ENCODE assay signal across 10 mouse cellular contexts in genomic region chr6:83172240-83172920, GRCm38 (mm10). TPM values are rescaled to one million over a fixed set of nuclear protein-coding genes. Genes with fewer than 3 reads are reported as not detected.
DNase-seq lines count a peak whose midpoint lies in the region; ATAC-seq and TF ChIP-seq lines count a peak whose summit lies in the region.
"Had no signal": no experiment of that assay in that cellular context is flagged by ENCODE, and none has a peak within 500 bp of the region (broad histone marks: within the 10 kb centered on the region; RNA-seq: fewer than 3 reads in every experiment).

No protein-coding gene starts in this region.

- H3K27me3 ChIP-seq in forebrain, embryonic 12.5 days: no peaks in the 10 kb centered on the region
- H3K27me3 ChIP-seq in forebrain, embryonic 10.5 days (ENCODE audit: poor library complexity, severe bottlenecking): no peaks in the 10 kb centered on the region
- H3K27me3 ChIP-seq in neural tube, embryonic 12.5 days (replicated peaks): no peaks in the 10 kb centered on the region
- no peaks in the 10 kb centered on the region for H3K27me3 ChIP-seq in intestine, postnatal 0 days (replicated peaks; ENCODE audit: control insufficient read depth, insufficient read depth, low read length)

- H3K4me1 ChIP-seq in forebrain, embryonic 12.5 days: peaks cover 19% of the 10 kb centered on the region
- H3K4me1 ChIP-seq in forebrain, embryonic 10.5 days: peaks cover 14% of the 10 kb centered on the region
- peaks cover 13% of the 10 kb centered on the region; the same call in 1 of the 2 replicates for H3K4me1 ChIP-seq in cortical plate, adult 2 months (ENCODE audit: control insufficient read depth, insufficient read depth, low read length)
- H3K4me1 ChIP-seq in neural tube, embryonic 12.5 days: peaks cover 6% of the 10 kb centered on the region; the same call in 1 of the 2 replicates
- no peaks in the 10 kb centered on the region; the same call in 1 of the 2 replicates for H3K4me1 ChIP-seq in intestine, postnatal 0 days (replicated peaks; ENCODE audit: control insufficient read depth, insufficient read depth, low read length)

- no peak overlapping the region for H3K9ac ChIP-seq in forebrain, embryonic 12.5 days
- peak overlapping the region; percentile 22; the same call in 1 of the 2 replicates for H3K9ac ChIP-seq in neural tube, embryonic 12.5 days
- no peak overlapping the region for H3K9ac ChIP-seq in intestine, postnatal 0 days (ENCODE audit: low read depth, low read length)

- no peak for TF ChIP-seq CTCF in cortical plate, adult 2 months (IDR thresholded peaks at IDR 0.05; ENCODE audit: extremely low read depth, insufficient read depth, low read length)
- TF ChIP-seq CTCF in intestine, postnatal 0 days (IDR thresholded peaks at IDR 0.05; ENCODE audit: low read depth): no peak

- H3K27ac ChIP-seq in forebrain, embryonic 12.5 days: peak overlapping the region; percentile 26
- no peak overlapping the region for H3K27ac ChIP-seq in forebrain, embryonic 10.5 days
- peak overlapping the region; percentile 69 for H3K27ac ChIP-seq in cortical plate, adult 2 months (ENCODE audit: insufficient read depth, low read length)
- no peak overlapping the region for H3K27ac ChIP-seq in neural tube, embryonic 12.5 days
- H3K27ac ChIP-seq in intestine, postnatal 0 days (ENCODE audit: low read depth, low read length): no peak overlapping the region

- peak overlapping the region; percentile 3; the same call in 1 of the 2 replicates for H3K4me2 ChIP-seq in forebrain, embryonic 12.5 days
- H3K4me2 ChIP-seq in neural tube, embryonic 12.5 days (replicated peaks): peak overlapping the region; percentile 39
- H3K4me2 ChIP-seq in intestine, postnatal 0 days (replicated peaks; ENCODE audit: low read depth): no peak overlapping the region

- 0 out of 2 replicates have a peak overlapping the region, but pooled peaks have one; percentile 10 for H3K4me3 ChIP-seq in forebrain, embryonic 12.5 days (replicated peaks)
- no peak overlapping the region for H3K4me3 ChIP-seq in forebrain, embryonic 10.5 days
- H3K4me3 ChIP-seq in cortical plate, adult 2 months (ENCODE audit: insufficient read depth, low read length): peak overlapping the region; percentile 49
- H3K4me3 ChIP-seq in neural tube, embryonic 12.5 days: peak overlapping the region; percentile 9
- H3K4me3 ChIP-seq in intestine, postnatal 0 days (ENCODE audit: low read depth, low read length): no peak overlapping the region

- no peak for DNase-seq in forebrain, embryonic 10.5 days (ENCODE audit: extremely low spot score, low spot score)
- DNase-seq in layer of hippocampus, adult 18-20 months (ENCODE audit: low spot score in 2 of 2): peak; percentile 72 to 90
- DNase-seq in thymus, adult 18-20 months: no peak
- no peak for DNase-seq in lung, postnatal 10 days
- DNase-seq: gastrocnemius, postnatal 25 days had no signal

- no peak for ATAC-seq in forebrain, embryonic 12.5 days (ENCODE audit: low FRiP score)
- 0 out of 2 replicates have a peak, but pooled peaks have one; percentile 29 for ATAC-seq in neural tube, embryonic 12.5 days (ENCODE audit: low FRiP score, low read depth)
- no peak for ATAC-seq in intestine, postnatal 0 days

- no peaks in the 10 kb centered on the region for H3K9me3 ChIP-seq in forebrain, embryonic 12.5 days
- no peaks in the 10 kb centered on the region for H3K9me3 ChIP-seq in forebrain, embryonic 10.5 days
- no peaks in the 10 kb centered on the region for H3K9me3 ChIP-seq in neural tube, embryonic 12.5 days
- no peaks in the 10 kb centered on the region for H3K9me3 ChIP-seq in intestine, postnatal 0 days (ENCODE audit: control insufficient read depth)

- WGBS in forebrain, embryonic 12.5 days: 54% methylated on average over 9 of the region's 9 CpGs
- WGBS in forebrain, embryonic 10.5 days: 63% methylated on average over 9 of the region's 9 CpGs
- 68% methylated on average over 9 of the region's 9 CpGs for WGBS in neural tube, embryonic 12.5 days
- 81% methylated on average over 9 of the region's 9 CpGs for WGBS in intestine, postnatal 0 days

- peak; percentile 95 for TF ChIP-seq POLR2A in cortical plate, adult 2 months (IDR thresholded peaks at IDR 0.05; ENCODE audit: extremely low read depth, insufficient read depth, low read length)

- H3K36me3 ChIP-seq in forebrain, embryonic 12.5 days (replicated peaks): 0 out of 2 replicates have a peak, but pooled peaks cover 6% of the 10 kb centered on the region
- H3K36me3 ChIP-seq in forebrain, embryonic 10.5 days (replicated peaks): 0 out of 2 replicates have a peak, but pooled peaks cover 5% of the 10 kb centered on the region
- peaks cover 8% of the 10 kb centered on the region; the same call in 1 of the 2 replicates for H3K36me3 ChIP-seq in neural tube, embryonic 12.5 days
- H3K36me3 ChIP-seq in intestine, postnatal 0 days (ENCODE audit: control insufficient read depth, insufficient read depth): no peaks in the 10 kb centered on the region

RNA-seq across cellular contexts. Expression of gene Dctn1, which starts 6.7 kb away (rescaled TPM):
- polyA plus RNA-seq in forebrain, embryonic 12.5 days (2016; fragmentation: Nextera tagmentation; extraction: Ambion mirVana): 128 and 137 TPM in 2 replicates
- 88.8 and 93.8 TPM in 2 replicates for polyA plus RNA-seq in forebrain, embryonic 10.5 days (2016; fragmentation: Nextera tagmentation; extraction: Ambion mirVana)
- 332 and 350 TPM in 2 replicates for polyA plus RNA-seq in cortical plate, adult 2 months (2012; rRNA removed)
- 100 to 1,000 TPM; 398 to 403 TPM for total RNA-seq in layer of hippocampus, adult 18-20 months (2021)
- polyA plus RNA-seq in neural tube, embryonic 12.5 days (2016; fragmentation: Nextera tagmentation; extraction: Ambion mirVana): 181 and 196 TPM in 2 replicates
- polyA plus RNA-seq in intestine, postnatal 0 days (2015; fragmentation: Nextera tagmentation; extraction: Ambion mirVana): 47.1 and 49.9 TPM in 2 replicates

RNA-seq across cellular contexts. Expression of gene 1700003E16Rik, which starts 16.2 kb away (rescaled TPM):
- polyA plus RNA-seq in forebrain, embryonic 12.5 days (2016; fragmentation: Nextera tagmentation; extraction: Ambion mirVana): 1.8 and 2.7 TPM in 2 replicates
- polyA plus RNA-seq in forebrain, embryonic 10.5 days (2016; fragmentation: Nextera tagmentation; extraction: Ambion mirVana): 1.3 and 1.9 TPM in 2 replicates
- 29.7 and 31.4 TPM in 2 replicates for polyA plus RNA-seq in cortical plate, adult 2 months (2012; rRNA removed)
- total RNA-seq in layer of hippocampus, adult 18-20 months (2021): 10 to 100 TPM; 25.3 to 26.1 TPM
- 2.6 TPM in 2 replicates for polyA plus RNA-seq in neural tube, embryonic 12.5 days (2016; fragmentation: Nextera tagmentation; extraction: Ambion mirVana)
- polyA plus RNA-seq in intestine, postnatal 0 days (2015; fragmentation: Nextera tagmentation; extraction: Ambion mirVana): 0.60 and 1.0 TPM in 2 replicates
- total RNA-seq: common myeloid progenitor, adult 5-6 weeks; gastrocnemius, postnatal 25 days had no signal

RNA-seq across cellular contexts. Expression of gene Wdr54, which starts 16.2 kb away (rescaled TPM):
- 12.5 and 15.4 TPM in 2 replicates for polyA plus RNA-seq in forebrain, embryonic 12.5 days (2016; fragmentation: Nextera tagmentation; extraction: Ambion mirVana)
- 13.9 and 14.7 TPM in 2 replicates for polyA plus RNA-seq in forebrain, embryonic 10.5 days (2016; fragmentation: Nextera tagmentation; extraction: Ambion mirVana)
- polyA plus RNA-seq in cortical plate, adult 2 months (2012; rRNA removed): 29.0 and 34.1 TPM in 2 replicates
- total RNA-seq in layer of hippocampus, adult 18-20 months (2021): 10 to 100 TPM; 24.4 to 27.6 TPM
- 11.5 and 13.5 TPM in 2 replicates for polyA plus RNA-seq in neural tube, embryonic 12.5 days (2016; fragmentation: Nextera tagmentation; extraction: Ambion mirVana)
- 1.0 and 1.2 TPM in 2 replicates for polyA plus RNA-seq in intestine, postnatal 0 days (2015; fragmentation: Nextera tagmentation; extraction: Ambion mirVana)
- total RNA-seq: common myeloid progenitor, adult 5-6 weeks had no signal

RNA-seq across cellular contexts. Expression of gene Rtkn, which starts 37.1 kb away (rescaled TPM):
- 19.9 and 20.1 TPM in 2 replicates for polyA plus RNA-seq in forebrain, embryonic 12.5 days (2016; fragmentation: Nextera tagmentation; extraction: Ambion mirVana)
- polyA plus RNA-seq in forebrain, embryonic 10.5 days (2016; fragmentation: Nextera tagmentation; extraction: Ambion mirVana): 32.1 and 32.7 TPM in 2 replicates
- polyA plus RNA-seq in cortical plate, adult 2 months (2012; rRNA removed): 163 and 169 TPM in 2 replicates
- total RNA-seq in layer of hippocampus, adult 18-20 months (2021): 10 to 100 TPM; 73.5 to 75.8 TPM
- polyA plus RNA-seq in neural tube, embryonic 12.5 days (2016; fragmentation: Nextera tagmentation; extraction: Ambion mirVana): 33.7 and 38.0 TPM in 2 replicates
- polyA plus RNA-seq in intestine, postnatal 0 days (2015; fragmentation: Nextera tagmentation; extraction: Ambion mirVana): 19.7 and 21.1 TPM in 2 replicates

RNA-seq across cellular contexts. Expression of gene Ino80b, which starts 47.1 kb away (rescaled TPM):
- 19.0 and 20.6 TPM in 2 replicates for polyA plus RNA-seq in forebrain, embryonic 12.5 days (2016; fragmentation: Nextera tagmentation; extraction: Ambion mirVana)
- 17.5 and 19.2 TPM in 2 replicates for polyA plus RNA-seq in forebrain, embryonic 10.5 days (2016; fragmentation: Nextera tagmentation; extraction: Ambion mirVana)
- polyA plus RNA-seq in cortical plate, adult 2 months (2012; rRNA removed): 23.2 and 25.5 TPM in 2 replicates
- total RNA-seq in layer of hippocampus, adult 18-20 months (2021): 10 to 100 TPM; 28.0 to 29.5 TPM
- 17.6 and 18.7 TPM in 2 replicates for polyA plus RNA-seq in neural tube, embryonic 12.5 days (2016; fragmentation: Nextera tagmentation; extraction: Ambion mirVana)
- 6.0 and 8.5 TPM in 2 replicates for polyA plus RNA-seq in intestine, postnatal 0 days (2015; fragmentation: Nextera tagmentation; extraction: Ambion mirVana)

Comparison
In these comparisons a context has a peak if more than half of its experiments do, and no peak if none do; other contexts are left out.
1. H3K27ac ChIP-seq: peak in forebrain, embryonic 12.5 days (single experiment) and cortical plate, adult 2 months (single experiment); none in forebrain, embryonic 10.5 days (single experiment), neural tube, embryonic 12.5 days (single experiment) and intestine, postnatal 0 days (single experiment).
2. H3K4me3 ChIP-seq: peak in forebrain, embryonic 12.5 days (single experiment), cortical plate, adult 2 months (single experiment) and neural tube, embryonic 12.5 days (single experiment); none in forebrain, embryonic 10.5 days (single experiment) and intestine, postnatal 0 days (single experiment).
3. DNase-seq: peak in layer of hippocampus, adult 18-20 months (2 of 2); none in forebrain, embryonic 10.5 days (single experiment), thymus, adult 18-20 months (0 of 2) and lung, postnatal 10 days (single experiment).